Mouse (Mus musculus) brown adipose tissue, adult 24 weeks (tissue): ENCODE data around the gene Bloc1s5. TPM values are rescaled to one million over a fixed set of nuclear protein-coding genes. Genes with fewer than 3 reads are reported as not detected.

Experiments used
- H3K27ac ChIP-seq: fragments of 200-500 bp; replicated peaks from 2 replicates; pipeline ENCODE4 v1.5.1; 2012; ENCODE audit warnings: low read depth, mild to moderate bottlenecking, low read length
- H3K4me1 ChIP-seq: fragments of 200-500 bp; 2 replicates; pipeline ENCODE4 v1.6.1; 2012; ENCODE audit warnings: low read length, mixed read lengths; ENCODE audit not compliant: control insufficient read depth, insufficient read depth, insufficient read length
- H3K4me3 ChIP-seq: fragments of 200-500 bp; 2 replicates; pipeline ENCODE4 v1.5.1; 2012; ENCODE audit warnings: low read depth, mild to moderate bottlenecking, low read length, moderate library complexity; ENCODE audit not compliant: insufficient read depth
- polyA plus RNA-seq: library from polyadenylated mRNA; stranded (reverse); fragments of >200 nt; gene quantifications from 2 replicates; pipeline ENCODE4 v1.2.4, GENCODE M21; 2012; ENCODE audit not compliant: missing spikeins, insufficient read depth, insufficient read length

The Bloc1s5 gene
- polyA plus RNA-seq, 1 experiment: 21.7 TPM

DNA sequence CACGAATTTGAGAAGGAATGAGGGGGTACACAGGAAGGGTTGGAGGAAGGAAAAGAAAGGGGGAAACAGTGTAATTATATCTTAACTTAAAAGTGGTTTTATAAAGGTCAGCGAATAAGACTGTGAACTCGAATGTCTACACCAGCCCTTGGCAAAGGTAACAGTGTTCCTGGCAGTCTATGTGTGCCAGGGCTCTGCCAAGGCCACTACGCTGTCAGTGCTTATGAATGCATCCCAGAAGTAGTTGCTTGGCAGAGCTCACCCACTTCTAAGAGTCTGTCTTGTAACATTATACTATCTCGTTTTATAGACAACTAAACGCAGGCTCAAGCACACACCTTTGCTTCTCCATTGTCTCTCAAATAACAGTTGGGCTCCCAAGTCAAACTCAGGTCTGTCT is 29.6 kb downstream of the Bloc1s5 start:
- no peaks in the 10 kb centered on the region for H3K4me1 ChIP-seq
- H3K27ac ChIP-seq: no peak overlapping the region
- H3K4me3 ChIP-seq: no peak overlapping the region

DNA sequence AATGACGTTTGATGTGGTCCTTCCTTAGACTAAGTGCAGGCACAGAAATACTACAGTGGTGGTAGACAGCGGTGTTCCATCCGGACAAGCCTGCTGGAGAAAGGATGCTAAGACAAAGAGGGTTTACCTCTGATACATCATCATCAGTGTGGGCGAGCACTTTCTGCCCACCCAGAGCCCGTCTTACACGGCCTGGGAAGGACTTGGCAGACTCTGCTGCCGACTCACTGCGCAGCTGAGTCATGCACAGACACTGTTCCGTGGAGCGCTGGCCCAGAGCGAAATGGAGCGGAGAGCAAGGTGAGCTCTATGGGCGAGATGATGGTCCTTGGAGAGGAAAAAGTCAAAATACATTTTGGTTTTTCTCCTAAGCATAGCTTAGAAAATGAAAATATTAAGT is 31.9 kb downstream of the Bloc1s5 start:
- H3K27ac ChIP-seq: no peak overlapping the region
- no peak overlapping the region for H3K4me3 ChIP-seq
- no peaks in the 10 kb centered on the region for H3K4me1 ChIP-seq

DNA sequence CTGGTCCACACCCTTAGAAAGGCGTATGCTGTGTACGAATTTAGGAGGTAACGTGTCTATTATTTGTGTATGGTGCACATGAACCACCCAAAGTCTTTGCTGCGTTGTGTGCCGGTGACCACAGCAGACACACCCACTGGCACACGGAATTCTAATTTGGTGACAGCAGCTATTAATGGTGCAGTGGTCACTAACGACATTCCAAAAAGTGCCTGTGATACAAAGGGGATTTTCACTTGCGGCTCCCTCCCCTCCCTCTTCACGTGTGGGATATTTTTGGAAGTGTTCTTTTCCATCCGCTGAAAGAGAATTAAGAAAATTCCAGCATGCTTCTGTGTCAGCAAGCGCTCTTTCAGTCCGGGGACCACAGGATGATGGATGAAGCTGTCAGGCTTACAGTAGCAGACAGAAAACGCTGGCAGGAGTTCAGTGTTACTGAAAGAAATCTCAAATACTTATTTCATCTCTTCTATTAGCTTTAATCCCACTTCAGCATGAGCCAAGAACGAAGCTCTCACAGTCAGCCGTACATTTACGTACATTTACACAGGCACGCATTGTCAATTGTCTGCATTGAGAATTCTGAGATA is 32.6 kb downstream of the Bloc1s5 start:
- Histone ChIP-seq H3K27ac (no peak overlapping the region), H3K4me3 (no peak overlapping the region), H3K4me1 (no peaks in the 10 kb centered on the region)

DNA sequence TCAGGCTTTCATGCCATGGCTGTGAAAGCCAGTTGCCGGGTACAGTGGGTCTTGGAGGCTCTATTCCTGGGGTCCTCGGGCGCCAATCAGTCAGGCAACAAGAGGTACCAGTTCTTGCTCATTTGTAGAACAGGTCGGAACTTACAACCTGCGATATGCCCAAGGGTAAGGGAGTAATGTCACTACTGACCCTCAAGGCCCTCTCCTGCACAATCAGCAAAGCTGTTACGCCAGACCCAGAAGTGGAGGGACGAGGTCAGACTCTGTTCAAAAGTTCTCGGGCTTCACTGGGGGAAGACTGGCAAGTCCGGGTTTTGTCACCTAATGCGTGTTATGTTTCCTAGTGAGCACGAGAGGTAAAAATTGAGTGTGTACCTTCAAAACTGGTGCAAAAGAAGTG is 34.1 kb downstream of the Bloc1s5 start:
- no peaks in the 10 kb centered on the region for H3K4me1 ChIP-seq
- H3K4me3 ChIP-seq: no peak overlapping the region
- no peak overlapping the region for H3K27ac ChIP-seq

DNA sequence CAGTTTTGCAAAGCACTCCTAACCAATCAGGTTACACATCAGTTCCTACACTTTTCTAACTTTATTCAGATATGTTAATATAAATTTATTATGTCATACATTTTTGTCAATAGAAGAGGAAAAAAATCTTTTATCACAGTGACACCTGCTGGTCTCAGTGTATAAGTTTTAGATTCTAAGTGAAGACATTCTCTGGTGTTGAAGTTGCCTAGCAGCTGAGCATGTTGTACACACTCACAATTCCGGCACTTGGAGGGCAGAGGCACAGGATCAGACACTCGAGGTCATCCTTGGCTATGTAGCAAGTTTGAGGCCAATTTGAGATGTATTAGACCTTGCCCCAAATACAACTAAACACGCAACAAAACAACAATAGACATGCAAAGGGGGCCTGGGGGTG is 37.8 kb downstream of the Bloc1s5 start:
- H3K27ac ChIP-seq: no peak overlapping the region

DNA sequence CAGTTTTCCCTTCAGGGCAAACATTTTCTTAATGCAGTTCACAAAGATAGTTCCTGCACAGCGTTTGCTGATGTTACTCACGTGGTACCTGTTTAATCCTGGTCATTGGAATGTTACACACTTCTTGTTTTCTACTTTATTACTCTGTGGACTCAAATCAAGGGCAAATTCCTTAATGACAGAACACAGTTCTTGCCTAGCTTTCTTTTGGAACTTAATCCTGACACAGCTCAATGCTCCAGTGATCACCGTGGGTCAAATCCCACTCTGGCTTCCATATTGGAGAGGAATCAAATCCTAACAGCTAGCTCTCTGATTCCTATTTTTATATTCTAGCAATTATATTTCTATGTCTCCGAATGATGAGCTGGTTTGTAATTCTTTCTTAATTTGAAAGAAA is 38.4 kb downstream of the Bloc1s5 start:
- Histone ChIP-seq H3K4me3 (no peak overlapping the region), H3K27ac (no peak overlapping the region), H3K4me1 (peaks cover 8% of the 10 kb centered on the region; the same call in 1 of the 2 replicates)

More for the DNA sequence above, 37.8 kb downstream of the Bloc1s5 start:
- Histone ChIP-seq H3K4me3 (no peak overlapping the region), H3K4me1 (peaks cover 8% of the 10 kb centered on the region; the same call in 1 of the 2 replicates)

DNA sequence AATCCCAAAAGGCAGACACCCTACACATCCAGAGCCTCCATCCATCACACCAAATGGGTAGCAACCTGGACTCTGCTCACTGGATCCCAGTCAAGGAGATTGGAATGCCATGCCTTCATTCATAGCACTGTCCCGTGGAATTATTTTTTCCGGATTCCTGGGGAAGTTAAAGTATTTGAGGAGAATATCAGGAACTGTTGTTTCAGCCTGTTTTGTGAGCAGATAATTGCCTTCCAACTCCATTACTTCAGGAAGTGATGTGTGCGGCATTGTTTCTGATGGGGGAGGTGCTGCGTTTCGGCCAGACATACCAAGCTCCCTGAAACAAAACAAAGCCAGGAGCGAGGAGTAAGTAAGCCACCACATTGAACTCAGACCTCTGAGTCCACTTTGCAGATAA is 41.8 kb downstream of the Bloc1s5 start:
- peaks cover 8% of the 10 kb centered on the region; the same call in 1 of the 2 replicates for H3K4me1 ChIP-seq
- peak overlapping the region; percentile 98 for H3K27ac ChIP-seq
- H3K4me3 ChIP-seq: no peak overlapping the region

DNA sequence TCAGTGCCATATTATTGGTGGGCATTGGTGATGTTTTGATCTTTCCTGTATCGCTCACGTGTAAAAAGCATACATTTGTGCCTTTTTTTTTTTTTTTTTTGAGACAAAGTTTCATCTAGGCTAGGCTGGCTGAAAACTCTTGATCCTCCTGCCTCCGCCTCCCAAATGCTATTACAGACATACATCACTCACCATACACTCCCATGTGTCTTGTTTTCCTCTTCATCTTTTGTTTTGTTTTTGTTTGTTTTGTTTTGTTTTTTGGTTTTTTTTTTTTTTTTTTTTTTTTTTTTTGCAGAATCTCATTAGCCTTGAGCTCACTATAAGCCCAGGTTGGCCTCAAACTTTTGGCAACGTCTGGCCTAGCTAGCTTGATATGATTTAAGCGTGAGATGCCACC is 47.6 kb downstream of the Bloc1s5 start:
- H3K4me3 ChIP-seq: no peak overlapping the region
- H3K4me1 ChIP-seq: 0 out of 2 replicates have a peak, but pooled peaks cover 2% of the 10 kb centered on the region
- no peak overlapping the region for H3K27ac ChIP-seq

DNA sequence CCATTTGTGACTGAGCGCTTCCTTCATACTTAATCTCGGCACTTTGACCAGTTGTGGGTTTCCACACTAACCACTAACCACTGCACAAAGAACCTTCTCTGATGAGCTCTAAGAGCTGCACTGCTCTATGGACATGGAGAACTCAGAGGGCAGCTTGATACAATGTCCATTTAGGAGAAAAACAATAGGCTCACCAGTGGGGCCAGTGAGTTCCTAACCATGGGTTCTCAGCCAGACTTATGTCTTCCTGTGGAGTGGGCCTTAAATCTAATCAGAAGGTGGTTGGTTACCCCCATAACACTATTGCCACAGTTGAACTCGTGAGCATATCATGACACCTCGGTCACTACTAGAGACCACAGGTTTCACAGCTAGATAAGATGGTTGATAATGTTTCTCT is 48.5 kb downstream of the Bloc1s5 start:
- H3K4me1 ChIP-seq: no peaks in the 10 kb centered on the region
- H3K27ac ChIP-seq: no peak overlapping the region
- no peak overlapping the region for H3K4me3 ChIP-seq

DNA sequence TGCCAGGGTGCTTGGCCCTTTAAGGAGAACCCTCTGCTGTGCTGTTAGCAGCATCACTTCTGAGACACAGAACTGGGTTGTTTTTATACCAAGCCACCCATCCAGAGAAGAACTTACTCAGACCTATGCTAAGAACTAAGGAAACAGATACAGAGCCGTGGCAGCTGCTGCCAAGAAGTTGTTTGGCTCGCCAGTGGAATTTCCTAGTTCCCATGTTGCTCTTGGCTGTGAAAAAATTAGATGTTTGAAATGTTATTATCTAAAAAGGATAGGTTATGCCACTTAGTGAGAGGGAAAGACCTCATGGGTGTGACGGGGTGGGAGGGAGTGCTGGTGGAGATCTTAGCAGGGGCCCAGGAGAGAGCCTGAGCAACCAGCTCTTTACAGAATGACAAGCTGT is 52.1 kb downstream of the Bloc1s5 start:
- H3K4me3 ChIP-seq: no peak overlapping the region
- peak overlapping the region; percentile 37; the same call in 1 of the 2 replicates for H3K27ac ChIP-seq
- H3K4me1 ChIP-seq: no peaks in the 10 kb centered on the region

DNA sequence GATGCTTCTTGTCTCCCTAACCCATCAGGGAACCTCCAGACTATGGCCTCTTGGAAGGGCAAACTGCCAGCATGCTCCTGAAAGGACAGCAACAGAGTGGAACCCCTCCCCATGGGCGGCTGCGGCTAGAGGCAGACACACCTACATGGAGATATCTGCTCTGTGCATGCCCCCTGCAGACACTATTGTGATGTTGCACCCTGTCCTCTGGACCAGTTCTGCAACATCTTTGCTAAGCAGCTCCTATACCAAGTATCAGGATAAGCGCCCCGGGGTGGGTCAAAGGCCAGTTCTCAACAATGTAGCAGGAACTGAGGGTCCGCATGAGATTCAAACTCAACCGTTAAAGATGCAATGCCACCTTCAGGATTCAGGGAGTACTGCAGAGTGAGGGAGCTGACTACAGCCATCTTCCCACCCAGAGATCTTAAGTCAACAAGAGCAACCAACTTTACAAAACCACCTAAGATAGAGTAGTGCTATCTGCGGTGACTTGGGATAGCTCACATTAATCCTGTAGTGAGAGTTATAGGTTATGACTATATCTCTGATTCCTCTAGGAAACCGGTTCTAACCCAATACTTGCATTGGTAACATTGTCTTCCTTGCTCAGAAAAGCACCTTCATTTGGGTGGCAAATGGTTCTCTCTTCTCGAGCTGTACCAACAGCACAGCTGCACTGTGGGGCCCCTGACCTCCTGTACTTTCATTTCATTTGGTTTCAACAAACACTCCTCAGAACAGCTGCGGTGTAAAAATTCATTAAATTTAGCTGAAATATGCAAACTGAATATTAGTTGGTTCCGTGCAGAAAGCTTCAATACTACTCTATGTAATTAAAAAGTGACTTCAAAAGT is 54.1 kb downstream of the Bloc1s5 start:
- H3K4me1 ChIP-seq: no peaks in the 10 kb centered on the region
- peak overlapping the region; percentile 40 for H3K4me3 ChIP-seq
- peak overlapping the region; percentile 17; the same call in 1 of the 2 replicates for H3K27ac ChIP-seq

DNA sequence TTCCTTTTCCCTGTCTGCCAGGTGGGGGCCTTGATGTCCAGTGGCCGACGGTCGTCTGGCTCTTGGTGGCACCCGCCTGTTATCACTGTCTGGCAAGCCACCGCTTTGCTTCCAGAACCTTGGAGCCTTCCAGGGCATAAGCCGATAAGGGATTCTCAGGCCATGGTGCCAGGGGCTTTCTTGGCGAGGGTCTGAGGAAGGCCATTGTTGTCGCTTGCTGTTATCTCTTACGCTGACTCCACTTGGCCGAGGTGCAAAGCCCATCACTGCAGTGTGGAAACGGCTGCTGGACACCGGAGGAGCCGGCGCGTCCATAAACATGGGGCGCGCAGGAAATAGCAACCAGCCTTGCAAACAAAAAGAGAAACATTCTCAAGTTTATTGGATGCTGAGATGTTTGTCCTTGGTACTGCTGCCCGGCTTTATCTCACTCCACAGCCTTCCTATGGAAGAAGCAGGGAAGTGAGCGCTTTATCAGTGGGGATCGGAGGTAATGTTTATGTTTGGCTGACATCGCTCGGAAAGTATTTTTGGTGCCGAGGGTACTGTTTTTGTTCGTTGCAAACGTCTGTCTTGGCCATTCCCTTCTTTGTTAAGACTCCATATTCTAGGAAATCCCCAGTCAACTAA is 54.8 kb downstream of the Bloc1s5 start:
- Histone ChIP-seq H3K4me3 (peak overlapping the region; percentile 40), H3K27ac (peak overlapping the region; percentile 17; the same call in 1 of the 2 replicates), H3K4me1 (no peaks in the 10 kb centered on the region)

DNA sequence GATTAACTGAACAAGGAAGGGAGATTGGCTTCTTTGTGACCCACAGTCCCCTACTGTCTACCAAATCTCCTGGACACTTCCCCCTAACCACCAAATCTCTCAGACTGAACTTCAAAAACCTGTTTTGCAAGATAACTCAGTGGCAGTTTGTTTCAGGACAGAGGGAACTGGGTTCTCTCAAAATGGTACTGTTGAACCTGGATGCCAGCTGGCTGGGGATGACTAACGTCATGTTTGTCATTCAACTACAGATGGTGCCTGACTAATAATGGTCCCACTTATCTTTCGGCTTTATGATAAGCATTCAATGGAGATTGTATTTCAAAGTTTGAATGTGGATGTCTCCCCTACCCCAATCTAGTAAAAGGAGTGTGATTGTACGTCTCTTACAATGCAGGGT is 60.2 kb downstream of the Bloc1s5 start:
- peaks cover 8% of the 10 kb centered on the region; the same call in 1 of the 2 replicates for H3K4me1 ChIP-seq
- H3K27ac ChIP-seq: no peak overlapping the region
- no peak overlapping the region for H3K4me3 ChIP-seq

DNA sequence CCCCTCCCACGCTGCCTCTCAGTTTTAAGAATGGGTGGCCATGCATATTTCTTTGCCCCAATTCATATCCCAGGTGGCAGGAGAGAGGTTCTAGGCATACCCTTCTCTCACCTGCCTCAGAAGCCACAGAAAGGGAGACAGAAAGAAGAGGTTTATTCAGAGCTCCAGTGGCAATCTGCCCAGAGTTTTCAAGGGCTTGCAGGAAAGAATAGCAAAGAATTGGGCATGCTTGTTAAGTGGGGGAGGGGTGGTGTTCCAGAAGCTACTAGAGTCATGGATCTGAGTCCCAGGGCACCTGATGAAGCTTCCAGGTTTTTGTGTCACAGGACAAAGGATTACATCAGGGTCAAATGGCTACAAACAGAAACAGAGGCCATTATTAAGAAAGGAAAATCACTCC is 61.6 kb downstream of the Bloc1s5 start:
- Histone ChIP-seq H3K4me3 (no peak overlapping the region), H3K4me1 (peaks cover 8% of the 10 kb centered on the region; the same call in 1 of the 2 replicates), H3K27ac (no peak overlapping the region)

DNA sequence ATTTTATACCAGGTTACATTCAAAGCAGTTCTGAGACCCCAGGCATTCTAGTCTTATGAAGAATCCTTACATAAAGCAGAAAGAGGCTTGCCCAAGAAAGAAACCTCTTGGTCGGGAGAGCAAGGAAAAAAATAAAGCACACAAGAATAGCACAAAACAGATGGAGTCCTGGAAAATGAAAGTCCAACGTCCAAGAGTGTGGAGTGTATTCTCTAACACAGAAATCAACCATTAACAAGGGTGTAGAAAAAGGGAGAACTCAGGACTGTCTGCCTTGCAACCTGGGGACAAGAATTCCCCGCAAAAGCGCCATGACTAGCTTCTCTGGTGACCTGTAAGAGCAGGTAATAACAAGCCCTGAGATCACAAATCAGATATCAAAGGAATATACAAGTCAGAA is 69.7 kb downstream of the Bloc1s5 start:
- no peak overlapping the region for H3K27ac ChIP-seq
- H3K4me1 ChIP-seq: no peaks in the 10 kb centered on the region
- no peak overlapping the region for H3K4me3 ChIP-seq
